Mouse (Mus musculus): ENCODE results near the gene Snrpd3.

DNA sequence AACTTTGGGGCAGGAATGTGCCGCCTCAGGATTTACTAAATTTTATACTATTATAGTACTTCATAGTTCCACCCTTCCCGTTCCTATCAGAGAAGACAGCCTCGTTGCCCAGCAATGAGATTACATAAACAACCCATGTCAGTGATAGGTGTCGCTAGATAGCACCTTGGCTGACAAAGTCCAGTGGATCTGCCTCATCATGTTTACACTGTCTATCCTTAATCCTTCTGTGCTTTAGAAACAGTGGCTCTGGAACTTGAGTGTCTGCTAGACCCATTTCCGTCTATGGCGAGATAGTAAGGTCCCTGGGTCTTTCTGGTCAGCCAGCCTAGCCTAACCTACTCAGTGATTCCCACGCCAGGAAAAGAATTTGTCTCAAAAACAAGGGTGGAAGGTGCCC is 17.0 kb upstream of the Snrpd3 start:
- TF ChIP-seq GATA1 (IDR thresholded peaks at IDR 0.05; ENCODE audit: borderline replicate concordance, low read length) = no peak; the same call in 2 of the 3 replicates
- no peak for TF ChIP-seq FLI1 (IDR thresholded peaks at IDR 0.05; ENCODE audit: low read length)
